Mouse (Mus musculus) ES-CJ7 (cell line): ENCODE data around the gene Srsf3.

ENCODE experiments used
- DNase-seq: peaks from one replicate; pipeline ENCODE4 v3.0.0; 2011; ENCODE audit warnings: low read depth, low spot score

Gene Srsf3

DNA sequence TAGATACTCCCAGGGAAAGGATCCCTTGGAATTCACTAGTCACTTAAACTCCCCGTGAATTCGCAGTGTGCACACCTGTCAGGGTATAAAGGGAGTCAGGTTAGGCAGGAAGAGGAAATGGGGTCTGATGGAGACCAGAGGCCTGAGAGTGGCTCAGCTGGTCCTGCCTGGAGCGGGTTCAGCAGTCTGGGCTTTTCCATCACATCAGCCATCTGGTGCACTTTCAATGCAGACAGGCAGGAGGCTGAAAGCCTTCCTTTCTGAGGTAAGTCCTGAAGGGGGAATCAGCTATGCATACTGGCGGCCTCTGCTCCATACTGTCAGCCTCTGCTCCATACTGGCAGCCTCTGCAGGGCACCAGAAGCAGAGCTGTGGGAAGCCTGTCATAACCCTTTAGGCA lies 54.5 kb downstream of the Srsf3 start:
- no peak for DNase-seq

DNA sequence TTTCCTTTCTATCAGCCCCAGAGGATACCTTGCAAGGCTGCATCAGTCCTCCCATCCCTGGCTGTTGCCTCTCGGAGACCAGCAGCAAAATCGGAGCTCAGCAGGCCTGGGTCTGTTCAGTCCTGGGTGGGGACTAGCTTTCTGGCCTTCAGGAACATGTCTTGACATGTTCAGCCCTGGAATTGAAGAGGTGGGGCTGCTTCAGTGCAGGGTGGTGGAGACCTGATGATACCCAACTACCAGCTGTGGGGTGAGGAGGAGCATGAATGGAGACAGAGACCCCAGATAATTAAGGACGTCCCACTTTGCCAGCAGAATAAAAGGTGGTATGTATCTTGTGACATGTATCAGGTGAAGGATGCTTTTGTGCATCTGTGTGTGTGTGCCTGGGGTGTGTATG lies 58.3 kb downstream of the Srsf3 start, which contains the start of gene Cdkn1a:
Cdkn1a (plus strand) TSS at position 201 of the 400 bp plus-strand sequence.
- DNase-seq: no peak

DNA sequence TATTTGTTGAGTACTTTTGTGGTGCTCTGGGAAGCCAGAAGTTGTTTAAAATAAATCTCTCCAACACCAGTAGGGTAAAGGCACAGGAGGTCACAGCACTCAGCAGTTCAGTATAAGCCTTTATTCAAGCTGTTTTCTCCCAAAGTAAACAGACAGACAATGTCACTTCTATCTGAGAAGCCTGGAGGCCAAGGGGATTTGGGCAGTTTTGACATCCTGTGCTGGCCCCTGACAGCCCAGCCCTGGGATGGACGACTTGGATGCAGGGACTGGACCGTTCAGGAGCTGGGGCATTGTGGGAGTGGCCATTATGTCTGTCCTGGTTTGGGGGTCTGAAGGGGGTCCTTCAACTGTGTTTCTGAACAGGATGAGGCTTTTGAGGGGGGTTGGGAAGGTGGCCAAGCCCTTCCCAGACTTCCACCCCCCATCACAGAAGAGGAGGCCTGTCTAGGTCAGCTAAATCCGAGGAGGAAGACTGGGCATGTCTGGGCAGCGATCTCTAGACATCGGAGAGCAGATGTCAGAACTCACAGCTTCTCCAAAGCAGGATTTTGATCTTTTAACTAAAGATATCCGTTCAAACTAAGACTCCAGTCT lies 59.0 kb downstream of the Srsf3 start:
- no peak for DNase-seq

DNA sequence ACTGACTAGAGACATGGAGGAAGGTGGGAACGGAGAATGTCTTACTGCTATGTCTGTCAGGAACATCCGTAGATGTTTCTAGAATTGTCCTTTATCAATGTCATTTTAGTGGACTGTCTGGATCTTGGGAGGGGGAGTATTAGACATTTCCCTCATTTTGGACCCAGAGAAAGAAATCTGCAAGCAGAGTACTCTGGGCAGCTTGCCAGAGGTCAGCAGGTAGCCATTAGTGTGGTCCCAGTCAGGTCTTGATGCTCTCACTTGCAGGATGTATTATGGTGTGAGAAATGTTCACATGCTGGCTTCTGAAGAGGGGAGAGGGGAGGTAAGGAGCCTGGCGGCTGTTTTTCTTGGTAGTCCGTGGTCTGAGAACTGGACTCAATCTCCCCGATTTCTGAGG lies 60.1 kb downstream of the Srsf3 start:
- DNase-seq: no peak
